Mouse (Mus musculus) embryo, embryonic 9.5 days (tissue): ENCODE data around the gene Spata25.
"Not testable (repeated sequence)": the region's sequence is repeated elsewhere in the genome, so short reads cannot be mapped to it uniquely, and the experiment has no call there.

Source experiments
- DNase-seq: peaks from one replicate; pipeline ENCODE4 v3.0.0-alpha.2; 2017; ENCODE audit errors: extremely low spot score

Spata25 gene

GRCm38 (mm10) chr2:164855572-164855971, 27.2 kb upstream of the Spata25 start:
- DNase-seq, result not testable (repeated sequence)

- DNase-seq, result no peak
Observed at GRCm38 (mm10) chr2:164850061-164850460, 21.7 kb upstream of the Spata25 start.

DNA sequence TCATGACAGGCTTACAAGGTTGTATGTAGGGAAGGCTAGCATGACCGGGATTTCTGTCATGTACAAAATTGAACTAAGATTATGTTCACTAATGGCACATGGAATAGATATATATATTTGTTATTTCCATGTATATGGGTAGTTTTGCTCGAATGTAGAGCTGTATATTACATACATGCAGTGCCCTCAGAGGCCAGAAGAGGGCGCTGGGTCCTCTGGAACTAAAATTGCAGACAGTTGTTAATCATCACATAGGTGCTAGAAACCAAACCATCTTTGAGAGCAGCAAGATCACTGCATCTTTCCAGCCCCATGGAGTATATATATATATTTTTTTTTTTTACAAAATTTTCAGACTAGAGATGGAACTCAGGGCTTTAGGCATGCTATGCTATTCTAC, 17.4 kb upstream of the Spata25 start:
- no peak for DNase-seq

DNA sequence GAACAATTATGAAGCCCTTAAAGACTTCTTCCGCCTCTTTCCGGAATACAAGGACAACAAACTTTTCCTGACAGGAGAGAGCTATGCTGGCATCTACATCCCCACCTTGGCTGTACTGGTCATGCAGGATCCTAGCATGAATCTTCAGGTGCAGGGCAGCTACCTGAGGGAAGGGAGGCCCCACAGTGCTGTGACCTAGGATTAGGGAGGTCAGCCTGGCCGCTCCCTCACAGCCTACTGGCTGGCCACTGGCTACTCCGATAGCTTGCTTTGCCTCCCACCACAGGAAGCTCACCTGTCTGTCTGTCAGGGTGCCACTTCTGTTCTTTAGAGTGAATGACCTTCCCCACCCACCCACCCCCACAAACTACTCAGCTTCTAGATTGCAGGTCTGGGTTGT, 6.8 kb upstream of the Spata25 start:
- DNase-seq, result no peak

DNA sequence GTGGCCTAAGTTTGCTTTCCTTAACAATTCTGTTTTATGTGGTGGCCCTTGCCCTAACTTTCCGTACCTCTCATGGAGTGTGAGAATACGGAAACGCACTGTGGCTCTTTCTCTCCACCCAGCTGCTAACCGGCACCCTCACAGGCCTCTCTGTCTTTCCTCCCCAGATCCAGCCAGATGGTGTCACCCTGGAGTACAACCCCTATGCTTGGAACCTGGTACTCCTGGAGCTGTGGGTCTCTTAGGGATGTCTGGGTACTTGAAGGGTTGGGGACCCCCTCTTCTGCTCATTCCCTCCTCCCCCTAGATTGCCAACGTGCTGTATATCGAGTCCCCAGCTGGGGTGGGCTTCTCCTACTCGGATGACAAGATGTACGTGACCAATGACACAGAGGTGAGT, 6.2 kb upstream of the Spata25 start:
- DNase-seq, result no peak

DNA sequence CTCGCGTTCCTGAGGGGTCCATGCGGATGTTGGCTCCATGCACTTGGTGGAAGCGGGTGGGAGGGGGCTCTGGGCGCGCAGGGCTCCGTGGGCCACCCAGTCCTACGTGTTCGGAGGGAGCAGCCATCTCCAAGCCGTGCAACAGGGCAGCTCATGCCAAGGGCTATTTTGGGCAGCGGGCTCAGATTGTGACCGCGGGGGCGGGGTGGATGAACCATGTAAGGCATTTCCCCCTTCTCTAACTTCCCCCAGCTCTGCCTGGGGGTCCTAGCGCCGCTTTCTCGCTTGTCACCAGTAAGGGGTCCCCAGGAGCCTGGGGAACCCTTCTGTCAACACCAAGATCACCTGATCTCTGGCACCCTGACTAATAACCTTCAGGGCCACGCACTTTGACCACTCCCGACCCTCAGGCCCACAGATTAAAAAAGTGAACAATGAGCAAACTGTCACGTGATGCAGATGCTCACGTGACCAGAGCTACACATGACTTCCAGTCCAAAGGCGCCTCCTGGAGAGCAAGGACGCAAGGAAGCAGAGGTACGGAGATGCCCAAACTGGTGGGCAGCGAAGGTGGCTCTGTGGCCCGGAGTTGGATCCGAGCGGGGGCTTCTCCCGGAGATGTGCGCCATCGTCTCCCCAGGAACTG, 5.1 kb upstream of the Spata25 start, which contains the start of gene Neurl2:
Neurl2 (minus strand) TSS at position 143 of the 646 bp plus-strand sequence.
- peak; percentile 91 for DNase-seq

DNA sequence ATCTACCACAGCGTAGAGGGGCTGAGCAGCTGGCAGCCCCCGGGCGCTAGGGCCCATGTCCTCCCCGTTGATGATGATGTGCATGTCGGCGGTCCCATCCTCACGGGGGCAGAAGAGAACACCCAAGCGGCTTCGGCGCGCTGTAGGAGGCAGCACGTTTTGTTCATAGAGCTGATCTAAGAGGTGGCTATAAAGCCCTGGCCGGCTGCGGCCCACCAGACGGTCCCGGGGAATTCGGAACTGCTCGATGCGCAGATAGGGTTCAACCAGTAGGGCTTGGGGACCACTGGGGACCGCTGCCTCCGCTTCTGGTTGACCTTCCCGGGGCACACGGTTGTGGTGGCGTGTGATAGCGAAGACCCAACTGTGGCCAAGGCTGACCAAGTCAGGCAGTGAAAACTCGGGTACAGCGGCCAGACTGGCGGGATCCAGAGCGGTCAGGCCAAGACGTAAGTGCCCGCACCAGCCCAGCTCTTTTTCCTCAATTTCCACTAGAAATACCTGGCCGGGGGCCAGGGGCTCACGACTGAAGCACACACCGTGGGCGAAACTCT, 4.5 kb upstream of the Spata25 start, which contains the start of gene Ctsa:
Ctsa (plus strand) TSS at position 126 of the 554 bp plus-strand sequence.
- peak; percentile 81 for DNase-seq

DNA sequence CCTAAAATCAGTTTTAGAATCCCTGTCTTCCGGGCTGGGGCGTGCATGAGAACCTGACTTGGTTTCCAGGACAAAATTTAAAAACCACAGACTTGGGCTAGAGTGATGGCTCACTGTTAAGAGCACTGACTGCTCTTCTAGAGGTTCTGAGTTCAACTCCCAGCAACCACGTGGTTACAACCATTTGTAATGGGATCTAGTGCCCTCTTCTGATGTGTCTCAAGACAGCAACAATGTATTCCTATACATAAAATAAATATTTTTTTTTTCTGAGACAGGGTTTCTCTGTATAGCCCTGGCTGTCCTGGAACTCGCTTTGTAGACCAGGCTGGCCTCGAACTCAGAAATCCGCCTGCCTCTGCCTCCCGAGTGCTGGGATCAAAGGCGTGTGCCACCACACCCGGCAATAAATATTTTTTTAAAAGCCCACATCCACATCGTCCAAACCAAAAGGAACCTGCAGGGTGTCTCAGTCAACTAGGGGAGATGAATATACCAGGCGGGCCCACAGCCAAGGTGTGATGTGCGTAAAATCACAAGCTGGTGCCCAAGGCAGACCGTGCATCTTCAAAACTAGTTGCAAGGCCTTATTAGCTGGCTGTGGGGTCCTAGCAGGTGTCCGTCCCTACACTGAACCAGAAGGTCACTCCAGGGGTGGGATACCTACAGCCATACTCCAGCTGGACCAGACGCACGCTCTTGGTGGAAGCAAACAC, 3.9 kb upstream of the Spata25 start:
- no peak for DNase-seq

- no peak for DNase-seq
Observed at GRCm38 (mm10) chr2:164831029-164831428, 2.7 kb upstream of the Spata25 start.

- no peak for DNase-seq
Observed at GRCm38 (mm10) chr2:164829090-164829489, 753 bp upstream of the Spata25 start.

DNA sequence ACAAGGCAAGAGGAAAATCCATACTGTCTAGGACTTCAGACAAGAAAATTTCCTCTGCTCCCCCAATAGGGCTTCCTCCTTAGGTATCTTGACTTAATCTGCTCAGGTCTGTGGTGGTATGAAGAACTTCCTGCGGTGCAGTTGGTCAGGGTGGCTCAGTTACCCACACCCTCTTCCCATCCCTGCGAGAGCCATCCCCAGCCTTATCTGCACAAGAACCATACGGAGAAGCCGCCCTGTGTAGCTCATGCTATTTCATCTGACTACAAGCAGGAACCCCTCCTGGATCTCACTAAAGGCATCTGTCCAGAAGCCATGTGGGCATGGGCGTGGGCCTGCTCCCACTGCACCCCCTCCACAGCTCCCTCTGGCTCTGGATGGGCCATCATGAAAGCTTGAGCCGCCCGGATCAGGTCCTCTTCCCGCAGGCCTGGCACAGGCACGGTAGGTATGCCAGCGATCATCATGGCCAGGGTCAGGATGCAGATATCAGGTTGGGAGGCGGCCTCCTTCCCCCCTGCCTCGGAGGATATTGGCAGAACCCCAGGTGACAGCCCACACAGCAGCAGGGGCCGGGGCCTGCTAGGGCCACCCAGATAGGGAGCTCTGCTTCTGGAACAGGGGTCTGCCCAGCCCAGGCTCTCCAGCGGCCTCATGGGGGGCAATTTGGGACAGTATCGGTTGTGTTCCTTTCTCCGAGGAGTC, 1.0 kb downstream of the Spata25 start:
- no peak for DNase-seq

- DNase-seq, result no peak
Observed at GRCm38 (mm10) chr2:164825521-164825920, 2.8 kb downstream of the Spata25 start.

DNA sequence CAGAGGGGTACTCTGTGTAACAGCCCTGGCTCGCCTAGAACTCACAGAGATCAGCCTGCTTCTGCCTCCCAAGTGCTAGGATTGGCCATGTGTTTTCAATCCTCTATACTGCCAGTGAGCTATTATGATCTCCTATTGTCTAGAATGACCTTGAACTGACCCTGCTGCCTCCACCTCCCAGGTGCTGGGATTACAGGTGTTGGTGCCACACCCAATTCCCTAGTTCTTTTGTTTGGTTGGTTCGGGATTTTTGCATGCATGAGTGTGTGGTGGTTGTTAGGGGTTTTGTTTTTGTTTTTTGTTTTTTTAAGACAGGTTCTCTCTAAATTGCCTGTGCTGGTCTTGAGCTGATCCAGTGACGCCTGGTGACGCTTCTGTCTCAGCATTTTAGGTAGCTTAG, 4.4 kb downstream of the Spata25 start:
- no peak for DNase-seq

DNA sequence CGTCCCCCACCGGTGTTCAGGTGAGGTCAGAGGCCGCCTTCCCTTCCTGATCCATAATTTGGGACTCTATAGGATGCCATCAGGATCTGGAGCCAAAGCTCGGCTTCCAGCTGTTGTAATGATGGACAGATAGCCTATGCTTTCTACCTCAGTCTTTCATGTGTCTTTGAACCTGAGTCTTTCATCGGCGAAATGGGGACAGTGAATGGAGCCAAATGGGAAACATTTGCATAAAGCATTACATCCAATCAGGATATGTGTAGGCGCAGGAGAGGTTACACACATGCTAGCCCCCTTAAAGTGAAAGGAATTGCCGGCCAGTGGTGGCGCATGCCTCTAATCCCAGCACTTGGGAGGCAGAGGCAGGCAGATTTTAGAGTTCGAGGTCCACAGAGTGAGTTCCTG, 5.2 kb downstream of the Spata25 start:
- DNase-seq, result no peak

GRCm38 (mm10) chr2:164822636-164823165, 5.6 kb downstream of the Spata25 start, which contains the start of gene Zswim1:
Gene Zswim1 (plus strand): TSS chr2:164822686.
- DNase-seq, result peak; percentile 100

- DNase-seq, result no peak
Observed at GRCm38 (mm10) chr2:164821060-164821459, 7.3 kb downstream of the Spata25 start.

- DNase-seq, result peak; percentile 47
Observed at GRCm38 (mm10) chr2:164817703-164818102, 10.6 kb downstream of the Spata25 start.

- no peak for DNase-seq
Observed at GRCm38 (mm10) chr2:164817206-164817605, 11.1 kb downstream of the Spata25 start.

DNA sequence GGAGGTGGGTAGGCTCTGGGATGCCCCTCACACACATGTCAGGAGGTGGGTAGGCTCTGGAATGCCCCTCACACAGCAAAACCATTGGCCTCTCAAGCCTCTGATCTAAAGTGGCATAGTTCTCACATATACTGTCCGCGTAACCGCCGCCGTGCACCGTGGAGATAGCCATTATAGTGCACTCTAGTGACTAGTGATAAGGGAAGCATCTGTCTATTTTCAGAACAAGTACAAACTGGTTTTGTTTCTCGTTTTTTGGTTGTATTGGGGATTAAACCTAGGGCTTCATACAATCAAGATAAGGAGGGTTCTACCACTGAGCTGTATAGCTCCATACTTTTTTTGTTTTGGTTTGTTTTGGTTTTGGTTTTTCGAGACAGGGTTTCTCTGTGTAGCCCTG, 12.5 kb downstream of the Spata25 start:
- DNase-seq, result no peak

- no peak for DNase-seq
Observed at GRCm38 (mm10) chr2:164815348-164815747, 13.0 kb downstream of the Spata25 start.

GRCm38 (mm10) chr2:164813557-164813956, 14.8 kb downstream of the Spata25 start:
- DNase-seq, result no peak

DNA sequence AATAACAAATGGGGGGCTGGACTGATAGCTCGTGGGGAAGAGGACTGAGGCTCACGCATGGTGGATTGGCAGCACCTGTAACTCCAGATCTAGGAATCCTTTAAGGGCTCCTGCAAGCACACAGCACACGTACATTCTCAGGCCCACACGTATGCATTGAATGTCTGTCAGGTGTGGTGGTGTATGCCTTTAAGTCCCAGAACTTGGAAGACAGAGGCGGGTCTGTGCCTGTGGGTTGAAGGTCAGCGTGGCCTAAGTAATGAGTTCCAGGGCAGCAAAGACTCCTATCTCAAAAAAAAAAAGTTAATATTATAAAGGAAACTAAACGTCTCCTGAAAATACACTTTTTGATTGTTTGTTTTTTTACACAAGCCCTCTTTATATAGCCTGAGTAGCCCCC, 21.7 kb downstream of the Spata25 start:
- no peak for DNase-seq
